Mouse (Mus musculus) liver, embryonic 12.5 days (tissue): Measurements from ENCODE around the gene Ropn1. TPM values are rescaled to one million over a fixed set of nuclear protein-coding genes. Genes with fewer than 3 reads are reported as not detected.
"Not testable (repeated sequence)": the region's sequence is repeated elsewhere in the genome, so short reads cannot be mapped to it uniquely, and the experiment has no call there.

Experiments
- ATAC-seq: fragments of 200-750 bp; cut with Nextera tagmentation; 2 replicates; pipeline ENCODE4 v1.8.0; 2017; ENCODE audit warnings: moderate number of reproducible peaks, mild to moderate bottlenecking, moderate library complexity
- H3K27ac ChIP-seq: fragments of 300-500 bp; sonication (generic); 2 replicates; pipeline ENCODE4 v1.5.1; 2016; ENCODE audit warnings: mild to moderate bottlenecking
- H3K27me3 ChIP-seq: fragments of 300-500 bp; sonication (generic); replicated peaks from 2 replicates; pipeline ENCODE4 v1.6.1; 2016; ENCODE audit warnings: mild to moderate bottlenecking, moderate library complexity
- H3K36me3 ChIP-seq: fragments of 300-500 bp; sonication (generic); 2 replicates; pipeline ENCODE4 v1.6.1; 2016; ENCODE audit warnings: mild to moderate bottlenecking, moderate library complexity
- H3K4me1 ChIP-seq: fragments of 300-500 bp; sonication (generic); 2 replicates; pipeline ENCODE4 v1.6.1; 2016
- H3K4me2 ChIP-seq: fragments of 300-500 bp; sonication (generic); 2 replicates; pipeline ENCODE4 v1.6.1; 2016; ENCODE audit warnings: mild to moderate bottlenecking, moderate library complexity
- H3K4me3 ChIP-seq: fragments of 300-500 bp; sonication (generic); 2 replicates; pipeline ENCODE4 v1.5.1; 2016; ENCODE audit warnings: mild to moderate bottlenecking, moderate library complexity
- H3K9ac ChIP-seq: fragments of 300-500 bp; sonication (generic); 2 replicates; pipeline ENCODE4 v1.6.1; 2016; ENCODE audit warnings: mild to moderate bottlenecking, moderate library complexity
- H3K9me3 ChIP-seq: fragments of 300-500 bp; sonication (generic); replicated peaks from 2 replicates; pipeline ENCODE4 v1.6.1; 2016; ENCODE audit warnings: mild to moderate bottlenecking, moderate library complexity
- WGBS: fragments of 180-500 bp; shearing (Covaris S2); methylation state at CpG from one replicate; pipeline ENCODE4 v1.1.7; 2016; ENCODE audit not compliant: insufficient replicate concordance; 5-methylcytosine and 5-hydroxymethylcytosine counted together
- polyA plus RNA-seq: library from polyadenylated mRNA; unstranded; fragments of >200 nt; fragmentation: Nextera tagmentation; extraction: Ambion mirVana; gene quantifications from 2 replicates; pipeline ENCODE4 v1.2.1, GENCODE M21; 2016

Gene Ropn1
- polyA plus RNA-seq, 1 experiment from 2014 or later = not detected

GRCm38 (mm10) chr16:34694477-34694876, 44.8 kb downstream of the Ropn1 start:
- no peak overlapping the region for H3K27ac ChIP-seq
- no peak overlapping the region for H3K4me3 ChIP-seq
- peaks cover 24% of the 10 kb centered on the region for H3K4me1 ChIP-seq
- H3K9ac ChIP-seq = no peak overlapping the region
- no peak overlapping the region for H3K4me2 ChIP-seq
- no peak for ATAC-seq
- H3K36me3 ChIP-seq = peaks cover 37% of the 10 kb centered on the region
- H3K9me3 ChIP-seq = no peaks in the 10 kb centered on the region
- no peaks in the 10 kb centered on the region for H3K27me3 ChIP-seq
- WGBS = 49% methylated on average over 6 of the region's 7 CpGs

- H3K4me3 ChIP-seq, ATAC-seq, H3K27me3 ChIP-seq, H3K9me3 ChIP-seq, H3K4me2 ChIP-seq, H3K27ac ChIP-seq, H3K9ac ChIP-seq, H3K4me1 ChIP-seq: not testable (repeated sequence)
- WGBS = 66% methylated on average over 3 of the region's 3 CpGs
- H3K36me3 ChIP-seq = peaks cover 45% of the 10 kb centered on the region
These were observed 49.0 kb downstream of the Ropn1 start for GRCm38 (mm10) chr16:34698721-34699120.

- H3K4me3 ChIP-seq = no peak overlapping the region
- no peak overlapping the region for H3K27ac ChIP-seq
- H3K36me3 ChIP-seq = peaks cover 52% of the 10 kb centered on the region
- 27% methylated on average over 7 of the region's 7 CpGs for WGBS
- no peaks in the 10 kb centered on the region for H3K27me3 ChIP-seq
- H3K9ac ChIP-seq = no peak overlapping the region
- H3K4me1 ChIP-seq = no peaks in the 10 kb centered on the region
- ATAC-seq = peak; percentile 46; the same call in 1 of the 2 replicates
- no peak overlapping the region for H3K4me2 ChIP-seq
- no peaks in the 10 kb centered on the region for H3K9me3 ChIP-seq
These were observed 50.6 kb downstream of the Ropn1 start for GRCm38 (mm10) chr16:34700165-34700827.

GRCm38 (mm10) chr16:34700828-34701216, 51.1 kb downstream of the Ropn1 start:
- Histone ChIP-seq H3K27ac (no peak overlapping the region), H3K9ac (no peak overlapping the region), H3K9me3 (no peaks in the 10 kb centered on the region), H3K4me1 (no peaks in the 10 kb centered on the region), H3K27me3 (no peaks in the 10 kb centered on the region), H3K4me2 (no peak overlapping the region), H3K36me3 (peaks cover 55% of the 10 kb centered on the region), H3K4me3 (no peak overlapping the region)
- 77% methylated on average over 6 of the region's 6 CpGs for WGBS
- no peak for ATAC-seq

GRCm38 (mm10) chr16:34706019-34706418, 56.3 kb downstream of the Ropn1 start:
- Histone ChIP-seq H3K36me3 (peaks cover 58% of the 10 kb centered on the region), H3K27ac (no peak overlapping the region), H3K9me3 (no peaks in the 10 kb centered on the region), H3K27me3 (no peaks in the 10 kb centered on the region), H3K9ac (no peak overlapping the region), H3K4me3 (no peak overlapping the region), H3K4me1 (no peaks in the 10 kb centered on the region), H3K4me2 (no peak overlapping the region)
- no peak for ATAC-seq
- WGBS = 70% methylated on average over 2 of the region's 2 CpGs

GRCm38 (mm10) chr16:34706487-34706946, 56.8 kb downstream of the Ropn1 start:
- Histone ChIP-seq H3K36me3 (peaks cover 56% of the 10 kb centered on the region), H3K9ac (no peak overlapping the region), H3K9me3 (no peaks in the 10 kb centered on the region), H3K4me1 (no peaks in the 10 kb centered on the region), H3K4me3 (no peak overlapping the region), H3K27me3 (no peaks in the 10 kb centered on the region), H3K4me2 (no peak overlapping the region), H3K27ac (no peak overlapping the region)
- 84% methylated on average over 7 of the region's 7 CpGs for WGBS
- no peak for ATAC-seq

- H3K9me3 ChIP-seq = no peaks in the 10 kb centered on the region
- H3K27ac ChIP-seq = no peak overlapping the region
- no peak overlapping the region for H3K4me2 ChIP-seq
- peaks cover 47% of the 10 kb centered on the region for H3K36me3 ChIP-seq
- no peaks in the 10 kb centered on the region for H3K27me3 ChIP-seq
- H3K4me1 ChIP-seq = no peaks in the 10 kb centered on the region
- ATAC-seq = no peak
- H3K9ac ChIP-seq = no peak overlapping the region
- no peak overlapping the region for H3K4me3 ChIP-seq
- 84% methylated on average over 3 of the region's 3 CpGs for WGBS
These were observed 61.8 kb downstream of the Ropn1 start for GRCm38 (mm10) chr16:34711481-34711880.

GRCm38 (mm10) chr16:34725156-34725555, 75.4 kb downstream of the Ropn1 start:
- no peaks in the 10 kb centered on the region for H3K27me3 ChIP-seq
- H3K9ac ChIP-seq = no peak overlapping the region
- H3K4me2 ChIP-seq = no peak overlapping the region
- no peaks in the 10 kb centered on the region for H3K9me3 ChIP-seq
- H3K4me1 ChIP-seq = peaks cover 6% of the 10 kb centered on the region; the same call in 1 of the 2 replicates
- H3K36me3 ChIP-seq = peaks cover 30% of the 10 kb centered on the region
- H3K27ac ChIP-seq = no peak overlapping the region
- H3K4me3 ChIP-seq = no peak overlapping the region
- 76% methylated on average over 3 of the region's 3 CpGs for WGBS
- ATAC-seq = no peak

Other genes with a start within 250 kb of the Ropn1 start
- 18.4 and 18.6 TPM in 2 replicates for gene Kalrn, start 76.4 kb upstream of the Ropn1 start, polyA plus RNA-seq
- gene Ccdc14, start 40.7 kb downstream of the Ropn1 start, polyA plus RNA-seq = 4.4 and 4.6 TPM in 2 replicates
- 4.6 and 5.9 TPM in 2 replicates for gene Mylk, start 95.3 kb downstream of the Ropn1 start, polyA plus RNA-seq